Mouse (Mus musculus): ENCODE measurements around the gene Herc6. TPM values are rescaled to one million over a fixed set of nuclear protein-coding genes. Genes with fewer than 3 reads are reported as not detected.

The Herc6 gene
- polyA plus RNA-seq (2012; rRNA removed; ENCODE audit: low replicate concordance), result 2.4 and 14.4 TPM in 2 replicates

DNA sequence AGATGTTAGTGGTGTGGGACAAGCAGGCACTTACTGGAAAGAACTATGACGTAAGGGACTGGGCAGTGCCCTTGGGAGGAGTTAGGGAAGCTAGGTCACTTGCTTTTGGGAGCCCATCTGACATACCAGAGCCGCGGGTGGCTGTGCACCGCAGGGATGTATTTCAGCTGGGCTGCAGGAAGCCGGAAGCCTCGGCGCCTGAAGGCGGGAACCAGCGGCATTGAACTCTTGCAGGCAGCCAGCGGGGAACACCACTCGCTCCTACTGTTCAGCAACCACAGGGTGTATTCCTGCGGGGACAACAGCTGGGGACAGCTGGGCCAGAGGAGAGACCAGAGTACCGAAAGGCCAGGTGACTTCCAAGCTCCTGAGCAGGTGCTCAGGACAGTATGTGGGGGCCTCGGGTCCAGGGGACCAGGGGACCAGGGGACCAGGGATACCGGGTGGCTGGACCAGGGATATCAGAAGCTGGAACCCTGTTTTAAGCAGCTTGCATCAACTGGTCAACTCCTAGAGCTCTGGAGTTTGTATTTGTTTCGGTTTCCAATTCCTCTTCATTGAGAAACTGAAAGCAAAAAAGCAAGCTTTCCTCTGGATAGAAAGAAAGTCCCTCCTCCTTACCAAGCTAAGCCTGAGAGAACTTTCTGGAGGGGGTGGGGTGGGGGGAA, at the start of gene Herc6:
TSS of gene Herc6 (plus strand) at position 120 of the 668 bp plus-strand sequence.

DNA sequence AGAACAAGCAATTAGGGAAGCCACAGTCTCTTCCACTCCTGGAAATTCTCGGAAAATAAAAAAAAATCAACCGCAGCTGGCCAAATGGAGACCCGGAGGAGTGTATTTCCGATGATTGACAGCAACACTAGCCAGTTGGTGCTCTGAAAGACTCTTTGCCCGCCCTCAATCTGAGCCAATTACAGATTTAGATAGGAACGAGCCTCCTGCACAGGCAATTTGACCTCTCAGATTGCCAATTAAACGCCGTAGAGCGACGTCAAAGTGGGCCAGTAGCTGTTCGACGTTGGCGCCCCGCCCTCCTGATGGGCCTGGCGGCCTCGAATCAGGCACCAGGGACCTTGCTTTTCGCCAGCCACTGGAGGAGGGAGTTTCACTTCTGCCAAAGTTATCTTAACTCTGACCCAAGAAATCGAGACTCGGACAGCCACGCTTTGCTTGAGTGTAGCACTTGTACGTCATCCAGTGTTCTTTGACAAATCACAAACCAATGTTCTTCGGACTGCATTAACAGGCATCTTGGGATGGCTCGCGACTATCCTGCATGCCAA, 45.3 kb upstream of the Herc6 start, which contains the start of gene Ppm1k:
TSS of gene Ppm1k (minus strand) at position 83 of the 551 bp plus-strand sequence.

GRCm38 (mm10) chr6:57691467-57692261, 110.9 kb downstream of the Herc6 start, which contains the start of gene Pyurf:
Gene Pyurf, minus strand, starts transcription at chr6:57692078.

DNA sequence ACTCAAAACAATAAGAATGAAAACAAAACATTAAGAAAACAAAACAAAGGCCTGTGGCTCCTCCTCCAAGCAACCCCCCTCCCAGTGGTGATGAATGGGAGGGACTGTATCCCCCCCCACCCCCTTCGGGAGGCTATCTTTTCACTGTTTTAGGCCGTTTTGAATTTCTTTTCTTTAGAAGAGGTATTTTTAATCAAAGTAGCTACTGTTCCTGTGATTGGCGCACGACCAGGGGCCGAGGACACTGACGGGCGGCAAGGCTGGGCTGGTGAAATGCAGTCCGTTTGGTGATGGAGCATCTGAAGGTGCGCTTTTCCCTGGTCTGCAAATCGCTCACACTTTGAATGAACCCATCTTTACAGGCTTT, 121.6 kb downstream of the Herc6 start, which contains the start of gene Lancl2:
TSS of gene Lancl2 (plus strand) at position 165 of the 367 bp plus-strand sequence.

Other genes with a start within 250 kb of the Herc6 start
- gene Vmn1r17, start 217.3 kb upstream of the Herc6 start, polyA plus RNA-seq (2012; rRNA removed; ENCODE audit: low replicate concordance), result not detected in 2 replicates
- not detected in 2 replicates for gene Vmn1r18, start 185.2 kb upstream of the Herc6 start, polyA plus RNA-seq (2012; rRNA removed; ENCODE audit: low replicate concordance)
- not detected in 2 replicates for gene Vmn1r19, start 177.2 kb upstream of the Herc6 start, polyA plus RNA-seq (2012; rRNA removed; ENCODE audit: low replicate concordance)
- not detected in 2 replicates for gene Vmn1r20, start 152.1 kb upstream of the Herc6 start, polyA plus RNA-seq (2012; rRNA removed; ENCODE audit: low replicate concordance)
- 0.09 and 0.19 TPM in 2 replicates for gene Ppm1k, start 45.5 kb upstream of the Herc6 start, polyA plus RNA-seq (2012; rRNA removed; ENCODE audit: low replicate concordance)
- gene Pyurf, start 111.1 kb downstream of the Herc6 start, polyA plus RNA-seq (2012; rRNA removed; ENCODE audit: low replicate concordance), result 17.1 and 20.6 TPM in 2 replicates
- 0.47 and 1.4 TPM in 2 replicates for gene Lancl2, start 121.5 kb downstream of the Herc6 start, polyA plus RNA-seq (2012; rRNA removed; ENCODE audit: low replicate concordance)
- gene Vopp1, start 244.2 kb downstream of the Herc6 start, polyA plus RNA-seq (2012; rRNA removed; ENCODE audit: low replicate concordance), result 5.6 and 6.7 TPM in 2 replicates